Mouse (Mus musculus) right cerebral cortex, postnatal 14 days (tissue): Measurements from ENCODE around the gene Slc52a3.

ENCODE experiments used
- DNase-seq: peaks from one replicate; pipeline ENCODE4 v3.0.0; 2022

Slc52a3 gene

GRCm38 (mm10) chr2:151996229-151997189, at the start of gene Slc52a3:
TSS of gene Slc52a3 (plus strand) at chr2:151996511.
- peak; percentile 87 for DNase-seq

- DNase-seq, result no peak
Observed at GRCm38 (mm10) chr2:151947617-151948016, 48.7 kb upstream of the Slc52a3 start.

- DNase-seq, result no peak
Observed at GRCm38 (mm10) chr2:151948311-151948710, 48.0 kb upstream of the Slc52a3 start.

- no peak for DNase-seq
Observed at GRCm38 (mm10) chr2:151949082-151949774, 47.1 kb upstream of the Slc52a3 start.

GRCm38 (mm10) chr2:151953665-151954064, 42.6 kb upstream of the Slc52a3 start:
- no peak for DNase-seq

GRCm38 (mm10) chr2:151956500-151957137, 39.7 kb upstream of the Slc52a3 start:
- DNase-seq, result peak; percentile 23

GRCm38 (mm10) chr2:151959274-151959673, 37.0 kb upstream of the Slc52a3 start:
- DNase-seq, result no peak

- no peak for DNase-seq
Observed at GRCm38 (mm10) chr2:151961284-151962196, 34.8 kb upstream of the Slc52a3 start.

- peak; percentile 66 for DNase-seq
Observed at GRCm38 (mm10) chr2:151962474-151962873, 33.8 kb upstream of the Slc52a3 start.

GRCm38 (mm10) chr2:151963319-151963718, 33.0 kb upstream of the Slc52a3 start:
- no peak for DNase-seq

- no peak for DNase-seq
Observed at GRCm38 (mm10) chr2:151964052-151964451, 32.3 kb upstream of the Slc52a3 start.

GRCm38 (mm10) chr2:151967176-151967750, 29.0 kb upstream of the Slc52a3 start:
- no peak for DNase-seq

GRCm38 (mm10) chr2:151967792-151968191, 28.5 kb upstream of the Slc52a3 start:
- no peak for DNase-seq

GRCm38 (mm10) chr2:151968451-151968850, 27.9 kb upstream of the Slc52a3 start:
- no peak for DNase-seq

- DNase-seq, result no peak
Observed at GRCm38 (mm10) chr2:151968986-151969385, 27.3 kb upstream of the Slc52a3 start.

- DNase-seq, result no peak
Observed at GRCm38 (mm10) chr2:151969396-151969795, 26.9 kb upstream of the Slc52a3 start.

GRCm38 (mm10) chr2:151970191-151971172, 25.8 kb upstream of the Slc52a3 start:
- DNase-seq, result peak; percentile 72

GRCm38 (mm10) chr2:151971748-151972147, 24.6 kb upstream of the Slc52a3 start:
- DNase-seq, result no peak

- no peak for DNase-seq
Observed at GRCm38 (mm10) chr2:151972880-151973594, 23.3 kb upstream of the Slc52a3 start.
